Mouse (Mus musculus) thymus, adult 2 months (tissue): ENCODE measurements around the gene Gm13420.
A peak's percentile ranks its signal among the peaks of the same experiment; 100 is the strongest.

Source experiments
- CTCF ChIP-seq: fragments of 200-500 bp; IDR thresholded peaks from 2 replicates; pipeline ENCODE4 v1.5.1; 2012; ENCODE audit warnings: mild to moderate bottlenecking, control low read depth, low read length, moderate library complexity, borderline replicate concordance; ENCODE audit not compliant: control insufficient read depth, poor library complexity, insufficient read depth; ENCODE audit errors: extremely low read depth
- POLR2A ChIP-seq: fragments of 200-500 bp; IDR thresholded peaks from 2 replicates; pipeline ENCODE4 v1.6.1; 2012; ENCODE audit warnings: mild to moderate bottlenecking, low read length, control low read depth, moderate library complexity; ENCODE audit not compliant: control insufficient read depth, poor library complexity, insufficient read depth; ENCODE audit errors: extremely low read depth

DNA sequence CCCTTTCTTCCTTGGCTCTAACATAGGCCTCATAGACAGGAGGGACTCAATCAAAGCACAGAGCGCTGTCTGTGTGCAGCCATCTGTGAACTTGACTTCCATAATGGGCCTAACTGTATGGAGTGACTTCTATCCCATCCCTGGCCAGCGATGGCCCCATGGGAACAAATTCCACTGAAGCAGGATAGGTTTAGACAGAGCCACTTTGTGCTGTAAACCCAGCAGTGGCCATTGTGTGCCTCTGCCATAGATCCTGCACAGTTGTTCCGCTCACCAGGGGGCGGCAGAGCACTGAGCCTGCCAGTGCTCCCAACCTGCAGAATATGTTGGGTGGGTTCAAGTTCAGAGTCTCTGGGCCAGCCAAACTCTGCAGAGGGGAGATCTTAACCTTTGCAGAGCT lies 43.8 kb downstream of the Gm13420 start:
- TF ChIP-seq CTCF = peak; percentile 64; the same call in 1 of the 2 replicates
- no peak for TF ChIP-seq POLR2A
